20 mouse cellular contexts compared by ENCODE assay signal in the genomic region with DNA sequence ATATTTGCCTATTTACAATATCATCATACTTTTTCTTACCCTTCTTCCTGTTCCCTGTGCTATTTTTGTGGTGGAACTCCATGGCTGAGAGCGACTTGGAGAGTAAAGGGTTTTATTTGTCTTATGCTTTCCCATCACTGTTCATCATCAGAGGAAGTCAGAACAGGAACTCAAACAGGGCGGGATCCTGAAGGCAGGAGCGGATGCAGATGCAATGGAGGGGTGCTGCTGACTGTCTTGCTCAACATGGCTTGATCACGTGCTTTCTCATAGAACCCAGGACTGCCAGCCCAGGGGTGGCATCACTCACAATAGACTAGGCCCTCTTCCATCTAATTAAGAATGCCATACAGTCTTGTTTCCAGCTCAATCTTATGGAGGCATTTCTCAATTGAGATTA. TPM values are rescaled to one million over a fixed set of nuclear protein-coding genes. Genes with fewer than 3 reads are reported as not detected.
"Had no signal": no experiment of that assay in that cellular context is flagged by ENCODE, and none has a peak within 500 bp of the region (broad histone marks: within the 10 kb centered on the region; RNA-seq: fewer than 3 reads in every experiment).

No protein-coding gene starts in this region.

- H3K9ac ChIP-seq: liver, embryonic 14.5 days; lung, embryonic 14.5 days; midbrain, embryonic 13.5 days; midbrain, embryonic 15.5 days; neural tube, embryonic 12.5 days had no signal

- H3K27ac ChIP-seq: liver, embryonic 14.5 days; macrophage; midbrain, embryonic 13.5 days; midbrain, embryonic 15.5 days; neural tube, embryonic 12.5 days had no signal

- H3K4me3 ChIP-seq: megakaryocyte, embryonic 14.5 days; midbrain, embryonic 13.5 days; midbrain, embryonic 15.5 days; neural tube, embryonic 12.5 days had no signal

- H3K36me3 ChIP-seq: midbrain, embryonic 13.5 days; midbrain, embryonic 15.5 days; neural tube, embryonic 12.5 days had no signal

- H3K27me3 ChIP-seq: megakaryocyte, embryonic 14.5 days; midbrain, embryonic 13.5 days; midbrain, embryonic 15.5 days; neural tube, embryonic 12.5 days had no signal

- DNase-seq: lung, adult 18-20 months; lung, embryonic 14.5 days; lung, postnatal 14 days; lung, postnatal 36 days; right cerebral cortex, postnatal 14 days; thymus, adult 18-20 months; thymus, postnatal 14 days; thymus, postnatal 36 days had no signal

- H3K4me1 ChIP-seq: megakaryocyte, embryonic 14.5 days; midbrain, embryonic 13.5 days; midbrain, embryonic 15.5 days; neural tube, embryonic 12.5 days had no signal

- ATAC-seq: midbrain, embryonic 13.5 days; midbrain, embryonic 15.5 days had no signal

RNA-seq across cellular contexts. Expression of a gene that starts 24.1 kb away (rescaled TPM):
- total RNA-seq: midbrain, postnatal 0 days had no signal
- polyA plus RNA-seq: midbrain, embryonic 11.5 days; midbrain, embryonic 13.5 days; midbrain, embryonic 15.5 days; neural tube, embryonic 14.5 days had no signal

RNA-seq across cellular contexts. Expression of a gene that starts 34.4 kb away (rescaled TPM):
- polyA plus RNA-seq: liver, embryonic 14.5 days; lung, embryonic 14.5 days; lung, embryonic 16.5 days; midbrain, embryonic 11.5 days; midbrain, embryonic 13.5 days; midbrain, embryonic 15.5 days; midbrain, postnatal 0 days; neural tube, embryonic 12.5 days; neural tube, embryonic 14.5 days; stomach, embryonic 14.5 days; urinary bladder, adult 2 months had no signal
